Mouse (Mus musculus) thymus, postnatal 25 days (tissue): ENCODE data around the gene Mbd3.

Source experiments
- DNase-seq: peaks from one replicate; pipeline ENCODE4 v3.0.0; 2022

The Mbd3 gene

GRCm38 (mm10) chr10:80395025-80395627 lies 4.2 kb downstream of the Mbd3 start:
- DNase-seq: no peak

DNA sequence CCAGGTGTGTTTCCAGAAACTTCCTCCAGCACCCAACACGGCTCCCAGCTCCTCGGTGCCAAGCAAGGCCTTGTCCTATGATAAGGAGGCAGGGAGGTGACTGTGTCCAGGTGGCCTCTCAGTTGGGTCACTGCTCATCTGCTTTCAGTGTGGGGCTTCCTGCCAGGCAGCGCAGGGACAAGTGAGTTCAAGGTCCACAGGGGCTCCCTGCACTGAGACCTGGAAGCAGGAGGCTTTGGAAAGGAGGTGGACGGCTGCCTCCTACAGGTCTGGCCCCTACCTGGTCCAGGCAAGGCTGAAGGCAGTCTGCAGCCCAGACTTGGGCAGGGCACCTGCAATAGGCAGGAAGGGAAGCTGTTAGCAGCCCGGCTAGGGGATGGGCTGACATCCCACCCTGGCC lies 6.7 kb downstream of the Mbd3 start:
- no peak for DNase-seq

DNA sequence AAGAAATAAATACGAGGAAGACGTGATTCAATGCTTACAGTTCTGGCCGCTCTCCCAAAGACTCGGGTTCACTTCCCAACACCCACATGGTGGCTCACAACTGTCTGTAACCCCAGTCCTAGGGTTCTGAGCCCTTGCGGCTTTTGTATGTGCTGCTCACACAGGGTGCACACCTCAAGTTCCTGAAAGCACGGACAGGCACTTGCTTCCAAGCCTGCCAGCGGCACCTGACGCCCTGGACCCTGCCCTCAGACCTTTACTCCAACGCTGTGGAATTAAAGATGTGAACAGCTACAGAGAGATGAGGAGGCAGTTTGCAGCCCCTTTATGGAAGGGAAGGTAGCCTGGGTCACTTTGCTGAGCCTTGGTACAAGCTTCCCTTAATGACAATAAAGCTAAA lies 8.7 kb downstream of the Mbd3 start:
- no peak for DNase-seq

DNA sequence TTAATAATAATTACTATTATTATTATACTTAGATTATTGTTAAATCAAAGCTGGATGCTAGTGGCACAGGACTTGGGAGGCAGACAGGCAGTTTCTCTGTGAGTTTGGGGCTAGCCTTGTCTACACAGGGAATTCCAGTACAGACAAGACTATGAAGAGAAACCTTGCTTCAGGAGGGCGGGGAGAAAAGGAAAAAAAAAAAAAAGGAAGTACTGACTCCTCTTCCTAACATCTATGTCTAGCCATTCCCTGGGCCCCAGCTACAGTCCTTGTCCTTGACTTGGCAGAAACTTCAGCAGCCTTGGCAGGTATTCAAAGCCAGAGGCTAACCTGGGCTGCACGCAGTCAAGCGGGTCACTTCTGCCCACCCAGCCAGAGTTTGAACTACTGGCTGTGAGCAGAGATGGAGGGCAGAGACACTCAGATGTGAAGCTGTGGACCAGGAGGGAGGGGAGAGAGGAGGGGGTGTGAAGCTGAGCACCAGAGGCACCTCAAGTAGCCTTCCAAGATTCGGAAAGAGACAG lies 10.1 kb downstream of the Mbd3 start:
- DNase-seq: no peak

- no peak for DNase-seq
These were observed 10.6 kb downstream of the Mbd3 start for GRCm38 (mm10) chr10:80388731-80389130.

DNA sequence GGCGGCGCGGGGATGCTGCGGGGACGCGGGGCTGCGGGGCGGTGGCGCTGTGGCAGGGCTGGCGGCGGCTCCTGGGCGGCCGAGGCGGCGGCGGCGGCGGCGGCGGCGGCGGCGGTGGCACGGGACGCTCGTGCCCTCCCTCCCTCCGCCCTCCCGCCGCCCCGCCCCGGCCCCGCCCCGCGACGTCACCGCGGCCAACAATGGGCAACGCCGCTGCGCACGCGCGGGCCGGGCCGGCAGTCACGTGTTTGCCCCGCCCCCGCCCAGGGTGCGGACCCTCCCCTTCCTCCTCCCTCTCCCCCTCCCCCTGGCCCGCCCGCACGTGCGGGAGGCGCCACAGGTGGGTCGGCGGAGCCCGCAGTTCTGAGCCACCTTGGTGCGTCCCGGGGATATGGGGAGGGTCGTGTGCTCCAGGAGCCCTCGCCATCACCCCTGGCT lies 11.8 kb downstream of the Mbd3 start, which contains the start of gene Mex3d:
Mex3d (minus strand) TSS at position 138 of the 438 bp plus-strand sequence.
- DNase-seq: peak; percentile 91

GRCm38 (mm10) chr10:80386735-80387471 lies 12.4 kb downstream of the Mbd3 start:
- no peak for DNase-seq

DNA sequence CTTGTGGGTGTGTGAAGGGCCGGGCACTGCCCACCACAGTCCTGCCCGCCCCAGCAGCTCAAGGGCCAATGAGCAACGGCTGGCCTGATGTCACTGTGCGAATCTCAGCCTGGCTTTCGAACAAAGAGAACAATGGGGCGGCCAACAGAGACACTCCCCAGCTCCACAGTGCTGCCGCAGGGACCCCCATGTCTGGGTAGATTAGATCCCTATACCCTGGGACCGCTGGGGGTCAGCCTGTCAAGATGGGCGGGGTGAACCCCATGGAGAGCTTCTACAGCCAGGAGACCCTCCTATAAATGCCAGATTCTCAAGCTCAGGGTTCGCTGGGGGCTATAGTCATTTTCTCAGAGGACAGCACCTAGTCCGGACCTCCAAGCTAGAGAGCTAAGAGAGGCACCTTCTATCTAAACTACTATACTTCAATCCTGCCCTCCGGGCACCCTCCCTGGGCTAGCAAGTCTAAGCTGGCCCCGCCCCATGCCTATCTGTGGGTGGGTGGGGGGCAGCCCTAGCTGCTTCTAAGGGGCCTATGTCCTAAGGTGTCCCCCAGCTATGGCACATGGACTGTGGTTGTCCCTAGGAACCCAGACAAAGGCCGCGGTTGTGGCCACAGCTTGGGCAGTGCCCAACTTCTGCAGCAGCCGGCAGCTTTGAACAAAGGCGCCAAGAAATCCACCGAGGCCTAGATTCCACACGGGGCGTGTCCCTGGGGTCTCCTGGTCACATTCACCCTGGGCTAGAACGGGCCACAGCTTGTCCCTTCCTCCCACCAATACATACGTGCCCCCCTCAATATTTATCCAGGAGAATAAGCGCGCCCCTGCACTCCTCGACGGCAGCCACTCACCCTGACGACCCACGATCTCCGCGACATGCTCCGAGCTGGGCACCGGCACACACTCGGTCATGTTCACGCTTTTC lies 13.3 kb downstream of the Mbd3 start:
- DNase-seq: no peak

DNA sequence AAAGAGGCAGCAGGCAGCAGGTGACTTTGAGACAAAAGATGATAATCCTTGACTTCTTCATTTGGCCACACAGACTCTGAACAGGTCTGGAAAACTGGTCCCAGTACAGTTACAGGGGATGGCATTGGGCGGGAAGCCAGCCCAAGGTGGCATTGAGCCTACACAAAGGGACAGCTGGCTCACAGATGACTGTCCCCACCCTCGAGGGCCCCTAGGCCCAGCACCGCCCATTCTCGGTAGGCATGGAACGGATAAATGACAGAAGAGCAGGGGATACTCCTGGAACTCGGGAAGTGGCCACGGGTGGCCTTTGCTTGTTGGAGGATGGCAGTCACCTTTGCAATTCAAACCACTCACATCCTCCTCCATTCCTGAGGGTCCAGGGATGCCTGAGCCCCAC lies 14.0 kb downstream of the Mbd3 start:
- DNase-seq: no peak

GRCm38 (mm10) chr10:80384709-80385108 lies 14.6 kb downstream of the Mbd3 start:
- no peak for DNase-seq

DNA sequence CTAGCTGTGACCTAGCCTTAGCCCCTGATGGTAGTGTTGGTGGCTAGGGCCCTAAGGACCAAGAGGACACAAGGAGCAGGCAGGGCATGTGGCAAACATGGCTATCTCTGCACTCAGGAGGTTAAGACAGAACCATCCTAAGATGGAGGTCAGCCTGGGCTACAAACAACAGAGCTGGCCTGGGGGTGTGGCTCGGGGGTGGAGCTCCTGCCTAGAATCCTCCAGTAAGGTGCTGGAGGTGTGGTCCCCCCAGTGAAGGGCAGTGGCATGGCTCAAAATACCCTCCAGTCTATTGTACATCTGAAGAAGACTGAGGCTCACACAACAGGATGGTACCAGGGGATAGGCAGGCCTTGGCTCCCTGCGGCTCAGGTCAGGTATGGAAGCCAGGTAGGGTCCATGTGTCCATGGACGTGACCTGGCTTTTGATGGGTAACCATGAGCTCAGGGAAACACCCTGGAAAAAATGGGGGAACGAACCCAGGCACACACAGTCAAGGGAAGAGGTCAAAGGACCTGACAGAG lies 15.2 kb downstream of the Mbd3 start:
- no peak for DNase-seq

- DNase-seq: no peak
These were observed 15.9 kb downstream of the Mbd3 start for GRCm38 (mm10) chr10:80383431-80383830.

GRCm38 (mm10) chr10:80382641-80383365 lies 16.5 kb downstream of the Mbd3 start:
- DNase-seq: no peak

DNA sequence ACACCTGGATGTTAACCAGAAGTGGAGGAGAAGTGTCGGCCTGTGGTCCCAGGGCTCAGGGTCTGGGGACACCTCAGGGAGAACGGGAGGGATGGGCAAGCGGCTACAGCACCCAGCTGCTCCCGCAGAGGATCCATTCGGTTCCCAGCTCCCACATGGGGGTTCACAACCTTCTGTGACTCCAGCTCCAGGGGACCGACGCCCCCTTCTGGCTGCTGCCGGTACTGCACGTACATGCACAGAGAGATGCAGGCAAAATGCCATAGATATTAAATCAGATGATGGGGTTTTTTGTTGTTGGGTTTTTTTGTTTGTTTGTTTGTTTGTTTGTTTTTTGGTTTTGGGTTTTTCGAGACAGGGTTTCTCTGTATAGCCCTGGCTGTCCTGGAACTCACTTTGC lies 21.6 kb downstream of the Mbd3 start:
- peak; percentile 42 for DNase-seq

- peak; percentile 94 for DNase-seq
These were observed 23.2 kb downstream of the Mbd3 start for GRCm38 (mm10) chr10:80376160-80376559.

GRCm38 (mm10) chr10:80374063-80374462 lies 25.3 kb downstream of the Mbd3 start:
- DNase-seq: peak; percentile 80

DNA sequence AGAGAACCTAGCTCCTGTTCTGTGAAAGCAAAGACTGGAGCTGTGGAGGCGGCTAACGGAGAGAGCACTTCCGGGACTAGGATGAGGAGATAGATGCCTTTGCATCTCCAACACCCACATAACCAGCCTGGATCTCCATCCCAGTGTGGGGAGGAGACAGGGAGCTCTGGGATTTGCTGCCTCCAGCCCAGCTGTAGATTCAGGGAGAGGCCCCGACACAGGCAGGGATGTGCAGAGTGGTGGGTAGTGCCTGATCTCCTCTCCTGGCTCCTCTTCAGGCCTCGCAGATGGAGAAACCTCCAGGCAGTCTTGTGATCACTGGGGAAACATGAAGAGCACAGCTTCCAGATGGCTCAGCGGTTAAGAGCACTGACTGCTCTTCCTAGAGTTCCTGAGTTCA lies 26.6 kb downstream of the Mbd3 start:
- no peak for DNase-seq

GRCm38 (mm10) chr10:80371983-80372382 lies 27.4 kb downstream of the Mbd3 start:
- DNase-seq: no peak

DNA sequence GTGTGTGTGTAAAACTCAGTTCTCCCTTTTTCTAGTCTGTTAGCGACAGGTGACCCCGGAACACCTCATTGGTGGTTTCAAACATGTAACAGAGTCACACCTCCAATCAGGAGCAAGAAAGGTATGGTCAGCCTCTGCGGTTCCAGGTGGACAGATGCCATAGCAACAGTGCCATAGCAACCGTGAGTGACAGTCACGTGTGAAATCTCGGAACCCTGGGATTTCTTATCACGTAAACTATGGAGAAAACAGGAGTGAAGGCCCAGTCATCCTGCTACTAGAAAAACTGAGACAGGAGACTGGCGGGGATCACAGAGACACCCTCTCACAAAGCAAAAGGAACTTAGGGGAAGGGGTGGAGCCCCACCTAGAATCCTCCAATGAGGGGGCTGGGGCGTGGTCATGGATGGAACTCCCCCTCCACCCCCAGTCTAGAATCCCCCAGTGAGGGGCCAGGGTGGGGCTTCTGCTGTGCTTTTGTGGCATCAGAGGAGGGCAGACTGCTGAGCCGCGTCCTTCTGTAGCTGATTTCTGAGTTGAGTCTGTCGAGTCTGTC lies 27.9 kb downstream of the Mbd3 start:
- DNase-seq: peak; percentile 77

- peak; percentile 53 for DNase-seq
These were observed 29.2 kb downstream of the Mbd3 start for GRCm38 (mm10) chr10:80369995-80370747.

DNA sequence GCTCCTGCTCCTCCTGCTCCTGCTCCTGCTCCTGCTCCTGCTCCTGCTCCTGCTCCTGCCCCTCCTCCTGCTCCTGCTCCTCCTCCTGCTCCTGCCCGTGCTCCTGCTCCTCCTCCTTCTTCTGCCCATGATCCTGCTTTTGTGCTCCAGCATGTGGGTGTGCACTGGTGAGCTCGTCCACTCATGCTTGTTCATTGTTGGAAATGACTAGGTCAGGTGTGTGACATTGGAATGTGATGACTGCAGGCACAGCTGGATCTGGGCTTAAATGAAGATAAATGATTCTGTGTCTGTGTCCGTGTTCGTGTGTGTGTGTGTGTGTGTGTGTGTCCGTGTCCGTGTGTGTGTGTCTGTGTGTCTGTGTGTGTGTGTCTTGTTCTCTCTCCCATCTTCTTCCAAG lies 31.0 kb downstream of the Mbd3 start:
- DNase-seq: no peak
